Mouse (Mus musculus) testis, adult 2 months (tissue): ENCODE measurements around the gene Atg4a. TPM values are rescaled to one million over a fixed set of nuclear protein-coding genes. Genes with fewer than 3 reads are reported as not detected.

Experiments used
- H3K27ac ChIP-seq: fragments of 200-500 bp; 2 replicates; pipeline ENCODE4 v1.5.1; 2012; ENCODE audit warnings: low read depth, low read length; ENCODE audit not compliant: control insufficient read depth, insufficient read depth
- H3K27me3 ChIP-seq: fragments of 200-500 bp; 2 replicates; pipeline ENCODE4 v1.6.1; 2012; ENCODE audit warnings: mild to moderate bottlenecking, low read length, moderate library complexity; ENCODE audit not compliant: control insufficient read depth, insufficient read depth
- H3K36me3 ChIP-seq: fragments of 200-500 bp; 2 replicates; pipeline ENCODE4 v1.6.1; 2012; ENCODE audit warnings: mild to moderate bottlenecking, low read length; ENCODE audit not compliant: control insufficient read depth, insufficient read depth
- H3K4me1 ChIP-seq: fragments of 200-500 bp; 2 replicates; pipeline ENCODE4 v1.6.1; 2012; ENCODE audit warnings: low read length; ENCODE audit not compliant: control insufficient read depth, insufficient read depth
- H3K4me3 ChIP-seq: fragments of 200-500 bp; 2 replicates; pipeline ENCODE4 v1.5.1; 2012; ENCODE audit warnings: low read depth, mild to moderate bottlenecking, low read length, moderate library complexity, mixed read lengths; ENCODE audit not compliant: control insufficient read depth
- CTCF ChIP-seq: fragments of 200-500 bp; IDR thresholded peaks from 2 replicates; pipeline ENCODE4 v1.5.1; 2012; ENCODE audit warnings: low read depth, mild to moderate bottlenecking, inconsistent platforms, low read length, moderate library complexity; ENCODE audit not compliant: control insufficient read depth, insufficient read depth, insufficient replicate concordance
- POLR2A ChIP-seq: fragments of 200-500 bp; IDR thresholded peaks from 2 replicates; pipeline ENCODE4 v1.6.1; 2012; ENCODE audit warnings: low read depth, mild to moderate bottlenecking, inconsistent platforms, low read length, moderate library complexity; ENCODE audit not compliant: control insufficient read depth
- polyA plus RNA-seq: library from polyadenylated mRNA; depleted of rRNA; stranded (reverse); fragments of >200 nt; gene quantifications from 2 replicates; pipeline ENCODE4 v1.2.3, GENCODE M21; 2012

Gene Atg4a
- polyA plus RNA-seq, 1 experiment: 1.1 TPM

DNA sequence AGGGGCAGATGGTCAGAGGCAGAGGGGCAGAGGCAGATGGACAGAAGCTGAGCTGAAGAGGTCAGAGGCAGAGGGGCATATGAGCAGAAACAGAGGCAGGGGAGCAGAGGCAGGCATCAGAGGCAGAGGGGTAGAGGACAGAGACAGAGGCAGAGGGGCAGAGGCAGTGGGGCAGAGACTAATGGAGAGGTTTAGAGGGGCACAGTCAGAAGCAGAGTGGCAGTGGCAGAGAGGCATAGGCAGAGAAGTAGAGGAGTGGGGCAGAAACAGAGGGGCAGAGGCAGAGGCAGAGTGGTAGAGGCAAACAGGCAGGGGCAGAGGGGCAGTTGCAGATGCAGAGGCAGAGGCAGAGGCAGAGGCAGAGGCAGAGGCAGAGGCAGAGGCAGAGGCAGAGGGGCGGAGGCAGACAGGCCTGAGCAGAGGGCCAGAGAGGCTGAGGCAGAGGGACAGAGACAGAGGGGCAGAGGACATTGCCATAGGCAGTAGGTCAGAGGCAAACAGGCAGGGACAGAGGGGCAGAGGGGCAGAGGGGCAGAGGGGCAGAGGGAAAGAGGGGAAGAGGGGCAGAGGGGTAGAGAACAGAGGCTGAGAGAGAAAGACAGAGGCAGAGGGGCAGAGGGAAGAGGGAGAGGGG, 41.3 kb downstream of the Atg4a start:
- Histone ChIP-seq H3K27me3 (no peaks in the 10 kb centered on the region), H3K36me3 (no peaks in the 10 kb centered on the region), H3K27ac (no peak overlapping the region), H3K4me3 (no peak overlapping the region), H3K4me1 (no peaks in the 10 kb centered on the region)
- TF ChIP-seq POLR2A: no peak
- TF ChIP-seq CTCF: no peak

DNA sequence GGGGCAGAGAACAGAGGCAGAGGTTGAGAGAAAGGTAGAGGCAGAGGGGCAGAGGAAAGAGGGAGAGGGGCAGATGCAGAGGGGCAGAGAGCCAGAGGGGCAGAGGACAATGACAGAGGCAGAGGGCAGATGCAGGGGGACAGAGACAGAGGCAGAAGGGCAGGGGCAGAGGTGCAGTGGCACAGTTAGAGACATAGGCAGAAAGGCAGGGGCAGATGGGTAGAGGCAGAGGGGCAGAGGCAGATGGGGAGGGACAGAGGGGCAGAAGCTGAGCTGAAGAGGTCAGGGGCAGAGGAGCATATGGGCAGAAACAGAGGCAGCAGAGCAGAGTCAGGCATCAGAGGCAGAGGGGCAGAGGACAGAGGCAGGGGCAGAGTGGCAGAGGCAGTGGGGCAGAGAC, 42.2 kb downstream of the Atg4a start:
- H3K27ac ChIP-seq: no peak overlapping the region
- no peak for TF ChIP-seq POLR2A
- TF ChIP-seq CTCF: no peak
- no peaks in the 10 kb centered on the region for H3K27me3 ChIP-seq

GRCm38 (mm10) chrX:141149705-141150104, 193.0 kb downstream of the Atg4a start:
- no peak overlapping the region for H3K4me3 ChIP-seq
- no peaks in the 10 kb centered on the region for H3K27me3 ChIP-seq
- no peaks in the 10 kb centered on the region for H3K36me3 ChIP-seq
- TF ChIP-seq POLR2A (no peak), CTCF (no peak)
- H3K27ac ChIP-seq: no peak overlapping the region
- no peaks in the 10 kb centered on the region for H3K4me1 ChIP-seq

More for the DNA sequence above, 42.2 kb downstream of the Atg4a start:
- Histone ChIP-seq H3K4me3 (no peak overlapping the region), H3K4me1 (no peaks in the 10 kb centered on the region), H3K36me3 (no peaks in the 10 kb centered on the region)

- H3K27ac ChIP-seq: no peak overlapping the region
- TF ChIP-seq POLR2A (no peak), CTCF (no peak)
- H3K4me1 ChIP-seq: no peaks in the 10 kb centered on the region
- no peak overlapping the region for H3K4me3 ChIP-seq
- no peaks in the 10 kb centered on the region for H3K27me3 ChIP-seq
- no peaks in the 10 kb centered on the region for H3K36me3 ChIP-seq
Measured at GRCm38 (mm10) chrX:141150290-141150689, 193.6 kb downstream of the Atg4a start.

DNA sequence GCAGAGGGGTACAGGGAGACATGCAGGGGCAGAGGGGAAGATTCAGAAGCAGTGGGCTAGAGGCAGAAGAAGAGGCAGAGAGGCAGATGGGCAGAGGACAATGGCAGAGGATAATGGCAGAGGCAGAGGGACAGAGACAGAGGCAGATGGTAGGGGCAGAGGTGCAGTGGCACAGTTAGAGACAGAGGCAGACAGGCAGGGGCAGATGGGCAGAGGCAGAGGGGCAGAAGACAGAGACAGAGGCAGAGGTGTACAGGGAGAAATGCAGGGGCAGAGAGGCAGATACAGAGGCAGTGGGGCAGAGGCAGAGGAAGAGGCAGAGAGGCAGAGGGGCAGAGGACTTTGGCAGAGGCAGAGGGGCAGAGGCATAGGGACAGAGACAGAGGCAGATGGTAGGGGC, 194.5 kb downstream of the Atg4a start:
- H3K27me3 ChIP-seq: no peaks in the 10 kb centered on the region

GRCm38 (mm10) chrX:141156696-141157095, 200.0 kb downstream of the Atg4a start:
- no peaks in the 10 kb centered on the region for H3K4me1 ChIP-seq
- H3K27me3 ChIP-seq: no peaks in the 10 kb centered on the region
- no peak overlapping the region for H3K4me3 ChIP-seq
- TF ChIP-seq POLR2A (no peak), CTCF (no peak)
- no peak overlapping the region for H3K27ac ChIP-seq
- H3K36me3 ChIP-seq: no peaks in the 10 kb centered on the region

More for the DNA sequence above, 194.5 kb downstream of the Atg4a start:
- H3K4me1 ChIP-seq: no peaks in the 10 kb centered on the region
- H3K36me3 ChIP-seq: no peaks in the 10 kb centered on the region
- H3K4me3 ChIP-seq: no peak overlapping the region
- TF ChIP-seq CTCF (no peak), POLR2A (no peak)
- no peak overlapping the region for H3K27ac ChIP-seq

DNA sequence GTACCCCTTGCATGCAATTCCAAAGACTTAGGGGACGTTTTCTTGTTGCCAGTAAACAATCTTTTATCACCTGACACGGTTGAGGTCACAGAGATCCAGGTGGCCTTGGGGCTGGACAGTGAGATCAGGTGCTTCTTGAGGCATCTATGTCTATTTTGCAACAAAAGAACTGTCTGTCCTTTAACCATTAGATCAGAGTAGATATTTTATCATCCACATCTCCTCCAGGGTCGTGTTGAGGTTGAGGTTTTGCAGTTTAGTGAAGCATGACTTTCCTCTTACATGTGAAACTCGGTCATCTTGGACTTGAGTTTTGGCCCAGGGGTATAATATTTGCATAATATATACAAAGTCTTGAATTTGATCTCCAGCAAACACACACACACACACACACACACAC, 200.9 kb downstream of the Atg4a start:
- no peaks in the 10 kb centered on the region for H3K36me3 ChIP-seq
- H3K27me3 ChIP-seq: no peaks in the 10 kb centered on the region
- H3K4me1 ChIP-seq: no peaks in the 10 kb centered on the region
- H3K27ac ChIP-seq: no peak overlapping the region
- no peak overlapping the region for H3K4me3 ChIP-seq
- TF ChIP-seq CTCF (no peak), POLR2A (no peak)
